16 mouse cellular contexts compared by ENCODE assay signal in the genomic region with DNA sequence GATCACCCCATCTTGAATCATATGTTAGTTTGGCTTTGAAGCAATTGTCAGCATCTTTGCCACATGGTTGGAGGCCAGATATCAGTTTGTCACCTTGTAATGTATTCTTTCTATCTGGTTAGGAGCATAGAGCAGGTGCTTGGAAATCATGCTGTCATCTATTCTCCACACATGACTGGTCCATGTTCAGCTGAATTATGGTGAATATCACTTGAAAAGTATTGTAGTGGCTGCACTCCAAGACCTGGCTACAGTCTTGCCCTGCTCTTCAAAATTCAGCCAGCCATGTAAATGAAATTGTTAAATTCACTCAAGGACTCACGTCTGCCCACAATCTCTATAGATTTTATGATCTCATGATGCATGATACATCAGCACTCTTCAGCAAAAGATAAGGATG.
"Had no signal": no experiment of that assay in that cellular context is flagged by ENCODE, and none has a peak within 500 bp of the region (broad histone marks: within the 10 kb centered on the region; RNA-seq: fewer than 3 reads in every experiment).

No protein-coding gene starts in this region.

- H3K9ac ChIP-seq: kidney, embryonic 15.5 days; liver, embryonic 13.5 days; lung, embryonic 14.5 days; midbrain, embryonic 13.5 days; neural tube, embryonic 13.5 days; stomach, embryonic 15.5 days had no signal

- H3K9me3 ChIP-seq: kidney, embryonic 15.5 days; liver, embryonic 13.5 days; midbrain, embryonic 13.5 days; neural tube, embryonic 13.5 days; stomach, embryonic 15.5 days had no signal

- DNase-seq: kidney, adult 8-10 months; kidney, postnatal 10 days; kidney, postnatal 4 days; liver, embryonic 13.5 days; lung, embryonic 14.5 days; retina, postnatal 1 day; right cerebral cortex, postnatal 25 days; spleen, adult 18-20 months; thymus, postnatal 25 days had no signal

- H3K4me1 ChIP-seq: kidney, embryonic 15.5 days; liver, embryonic 13.5 days; midbrain, embryonic 13.5 days; neural tube, embryonic 13.5 days; stomach, embryonic 15.5 days had no signal

- H3K4me2 ChIP-seq: kidney, embryonic 15.5 days; liver, embryonic 13.5 days; lung, embryonic 14.5 days; midbrain, embryonic 13.5 days; neural tube, embryonic 13.5 days; stomach, embryonic 15.5 days had no signal

- H3K27me3 ChIP-seq: kidney, embryonic 15.5 days; liver, embryonic 13.5 days; midbrain, embryonic 13.5 days; neural tube, embryonic 13.5 days; stomach, embryonic 15.5 days had no signal

- H3K36me3 ChIP-seq: kidney, embryonic 15.5 days; liver, embryonic 13.5 days; midbrain, embryonic 13.5 days; neural tube, embryonic 13.5 days; stomach, embryonic 15.5 days had no signal

- H3K27ac ChIP-seq: kidney, embryonic 15.5 days; liver, embryonic 13.5 days; macrophage; midbrain, embryonic 13.5 days; neural tube, embryonic 13.5 days; stomach, embryonic 15.5 days had no signal

- H3K4me3 ChIP-seq: kidney, embryonic 15.5 days; liver, embryonic 13.5 days; midbrain, embryonic 13.5 days; myocyte; neural tube, embryonic 13.5 days; stomach, embryonic 15.5 days had no signal

- ATAC-seq: lung, postnatal 0 days; midbrain, embryonic 13.5 days had no signal
